Mouse (Mus musculus) embryonic facial prominence, embryonic 11.5 days (tissue): ENCODE data around the gene Kctd12b. TPM values are rescaled to one million over a fixed set of nuclear protein-coding genes. Genes with fewer than 3 reads are reported as not detected.

Experiments used
- ATAC-seq: fragments of 200-750 bp; cut with Nextera tagmentation; replicated peaks from 2 replicates; pipeline ENCODE4 v1.8.0; 2017; ENCODE audit warnings: low read depth; ENCODE audit not compliant: insufficient number of reproducible peaks, low FRiP score, low TSS enrichment
- DNase-seq: peaks from one replicate; pipeline ENCODE4 v3.0.0-alpha.2; 2015; ENCODE audit warnings: low spot score
- H3K27ac ChIP-seq: fragments of 300-500 bp; sonication (generic); replicated peaks from 2 replicates; pipeline ENCODE4 v1.5.1; 2014; ENCODE audit warnings: mild to moderate bottlenecking, low read depth, low read length, control low read depth
- H3K27me3 ChIP-seq: fragments of 300-500 bp; sonication (generic); 2 replicates; pipeline ENCODE4 v1.6.1; 2014; ENCODE audit warnings: mild to moderate bottlenecking, low read length, moderate library complexity, mixed read lengths; ENCODE audit not compliant: control insufficient read depth, insufficient read depth
- H3K36me3 ChIP-seq: fragments of 300-500 bp; sonication (generic); replicated peaks from 2 replicates; pipeline ENCODE4 v1.6.1; 2014; ENCODE audit warnings: low read depth, mild to moderate bottlenecking, low read length, moderate library complexity, mixed read lengths; ENCODE audit not compliant: control insufficient read depth, insufficient read depth
- H3K4me1 ChIP-seq: fragments of 300-500 bp; sonication (generic); 2 replicates; pipeline ENCODE4 v1.6.1; 2014; ENCODE audit warnings: low read length, mixed read lengths; ENCODE audit not compliant: control insufficient read depth, insufficient read depth
- H3K4me2 ChIP-seq: fragments of 300-500 bp; sonication (generic); 2 replicates; pipeline ENCODE4 v1.6.1; 2014; ENCODE audit warnings: low read depth, mild to moderate bottlenecking, control low read depth, low read length, moderate library complexity
- H3K4me3 ChIP-seq: fragments of 300-500 bp; sonication (generic); 2 replicates; pipeline ENCODE4 v1.5.1; 2014; ENCODE audit warnings: low read depth, low read length, control low read depth
- H3K9ac ChIP-seq: fragments of 300-500 bp; sonication (generic); replicated peaks from 2 replicates; pipeline ENCODE4 v1.6.1; 2014; ENCODE audit warnings: mild to moderate bottlenecking, control low read depth, low read length
- H3K9me3 ChIP-seq: fragments of 300-500 bp; sonication (generic); replicated peaks from 2 replicates; pipeline ENCODE4 v1.6.1; 2016; ENCODE audit warnings: mild to moderate bottlenecking, low read length, inconsistent platforms, mixed read lengths; ENCODE audit not compliant: control insufficient read depth
- WGBS: fragments of 180-500 bp; shearing (Covaris S2); extraction: QIAGEN DNeasy Blood & Tissue Kit; methylation state at CpG from one replicate; pipeline ENCODE4 v1.1.7; 2014; 5-methylcytosine and 5-hydroxymethylcytosine counted together
- polyA plus RNA-seq: library from polyadenylated mRNA; unstranded; fragments of >200 nt; fragmentation: Nextera tagmentation; extraction: Ambion mirVana; gene quantifications from 2 replicates; pipeline ENCODE4 v1.2.1, GENCODE M21; 2014

The Kctd12b gene
- 8.3 TPM in 2 replicates for polyA plus RNA-seq

- H3K36me3 ChIP-seq: no peaks in the 10 kb centered on the region
- peak within 1 kb of the TSS; percentile 26 for H3K4me3 ChIP-seq
- no peaks in the 10 kb centered on the region for H3K4me1 ChIP-seq
- WGBS: 31% methylated on average over 11 of the region's 11 CpGs
- H3K9ac ChIP-seq: peak within 1 kb of the TSS; percentile 46
- no peaks in the 10 kb centered on the region for H3K27me3 ChIP-seq
- peak within 1 kb of the TSS; percentile 25 for H3K4me2 ChIP-seq
- H3K27ac ChIP-seq: peak within 1 kb of the TSS; percentile 62
- H3K9me3 ChIP-seq: no peaks in the 10 kb centered on the region
- DNase-seq: peak; percentile 30
- ATAC-seq: peak; percentile 67; the same call in 1 of the 2 replicates
These were observed at the start of gene Kctd12b for GRCm38 (mm10) chrX:153695782-153696395. TSS of gene Kctd12b (minus strand) at chrX:153696391.

- no peaks in the 10 kb centered on the region for H3K27me3 ChIP-seq
- no peak for ATAC-seq
- H3K27ac ChIP-seq: no peak overlapping the region
- DNase-seq: no peak
- H3K9me3 ChIP-seq: no peaks in the 10 kb centered on the region
- no peak overlapping the region for H3K4me3 ChIP-seq
- H3K9ac ChIP-seq: no peak overlapping the region
- H3K4me2 ChIP-seq: no peak overlapping the region
- no peaks in the 10 kb centered on the region for H3K4me1 ChIP-seq
- 90% methylated on average over 3 of the region's 3 CpGs for WGBS
- no peaks in the 10 kb centered on the region for H3K36me3 ChIP-seq
These were observed 46.3 kb upstream of the Kctd12b start for GRCm38 (mm10) chrX:153742493-153742892.

GRCm38 (mm10) chrX:153735697-153736096 is 39.5 kb upstream of the Kctd12b start:
- 91% methylated on average over 4 of the region's 4 CpGs for WGBS
- DNase-seq: no peak

GRCm38 (mm10) chrX:153724400-153724799 is 28.2 kb upstream of the Kctd12b start:
- no peaks in the 10 kb centered on the region for H3K27me3 ChIP-seq
- ATAC-seq: peak; percentile 76; the same call in 1 of the 2 replicates

More at GRCm38 (mm10) chrX:153735697-153736096, 39.5 kb upstream of the Kctd12b start:
- no peak overlapping the region for H3K9ac ChIP-seq
- H3K36me3 ChIP-seq: no peaks in the 10 kb centered on the region
- H3K4me2 ChIP-seq: no peak overlapping the region
- H3K4me3 ChIP-seq: no peak overlapping the region
- no peak overlapping the region for H3K27ac ChIP-seq
- no peak for ATAC-seq
- no peaks in the 10 kb centered on the region for H3K9me3 ChIP-seq
- H3K27me3 ChIP-seq: no peaks in the 10 kb centered on the region
- no peaks in the 10 kb centered on the region for H3K4me1 ChIP-seq

GRCm38 (mm10) chrX:153723110-153723916 is 27.1 kb upstream of the Kctd12b start, which contains the start of gene Nbdy:
TSS of gene Nbdy (plus strand) at chrX:153723590.
- 14% methylated on average over 32 of the region's 32 CpGs for WGBS
- Histone ChIP-seq H3K27me3 (no peaks in the 10 kb centered on the region), H3K9me3 (no peaks in the 10 kb centered on the region), H3K4me1 (no peaks in the 10 kb centered on the region), H3K36me3 (no peaks in the 10 kb centered on the region), H3K27ac (peak within 1 kb of the TSS; percentile 43; the same call in 1 of the 2 replicates), H3K9ac (peak within 1 kb of the TSS; percentile 71), H3K4me2 (peak within 1 kb of the TSS; percentile 38), H3K4me3 (peak within 1 kb of the TSS; percentile 47)
- DNase-seq (peak; percentile 75), ATAC-seq (peak; percentile 88; the same call in 1 of the 2 replicates)

More at GRCm38 (mm10) chrX:153724400-153724799, 28.2 kb upstream of the Kctd12b start:
- DNase-seq: peak; percentile 71
- no peaks in the 10 kb centered on the region for H3K36me3 ChIP-seq
- no peaks in the 10 kb centered on the region for H3K9me3 ChIP-seq
- peak overlapping the region; percentile 32 for H3K4me2 ChIP-seq
- no peaks in the 10 kb centered on the region for H3K4me1 ChIP-seq
- WGBS: 32% methylated on average over 3 of the region's 3 CpGs
- no peak overlapping the region for H3K27ac ChIP-seq
- peak overlapping the region; percentile 47 for H3K4me3 ChIP-seq
- H3K9ac ChIP-seq: peak overlapping the region; percentile 22; the same call in 1 of the 2 replicates

GRCm38 (mm10) chrX:153719602-153720001 is 23.4 kb upstream of the Kctd12b start:
- ATAC-seq (no peak), DNase-seq (peak; percentile 46)
- 31% methylated on average over 4 of the region's 4 CpGs for WGBS
- no peak overlapping the region for H3K9ac ChIP-seq
- H3K4me2 ChIP-seq: no peak overlapping the region
- no peaks in the 10 kb centered on the region for H3K4me1 ChIP-seq
- H3K27ac ChIP-seq: no peak overlapping the region
- no peaks in the 10 kb centered on the region for H3K9me3 ChIP-seq
- no peaks in the 10 kb centered on the region for H3K27me3 ChIP-seq
- H3K4me3 ChIP-seq: no peak overlapping the region
- no peaks in the 10 kb centered on the region for H3K36me3 ChIP-seq

GRCm38 (mm10) chrX:153716716-153717115 is 20.5 kb upstream of the Kctd12b start:
- WGBS: 82% methylated on average over 2 of the region's 2 CpGs
- Histone ChIP-seq H3K4me2 (no peak overlapping the region), H3K9ac (no peak overlapping the region), H3K27me3 (no peaks in the 10 kb centered on the region), H3K27ac (no peak overlapping the region), H3K4me1 (no peaks in the 10 kb centered on the region), H3K9me3 (no peaks in the 10 kb centered on the region), H3K36me3 (no peaks in the 10 kb centered on the region), H3K4me3 (no peak overlapping the region)
- DNase-seq (no peak), ATAC-seq (no peak)

- Histone ChIP-seq H3K27ac (no peak overlapping the region), H3K4me2 (no peak overlapping the region), H3K36me3 (no peaks in the 10 kb centered on the region), H3K4me3 (no peak overlapping the region), H3K9me3 (no peaks in the 10 kb centered on the region), H3K27me3 (no peaks in the 10 kb centered on the region), H3K4me1 (no peaks in the 10 kb centered on the region), H3K9ac (no peak overlapping the region)
- DNase-seq: peak; percentile 22
- WGBS: 33% methylated on average over 4 of the region's 4 CpGs
- ATAC-seq: no peak
These were observed 11.5 kb upstream of the Kctd12b start for GRCm38 (mm10) chrX:153707735-153708134.
